Mouse (Mus musculus): ENCODE measurements around the gene Nfu1. TPM values are rescaled to one million over a fixed set of nuclear protein-coding genes. Genes with fewer than 3 reads are reported as not detected.

The Nfu1 gene
- polyA plus RNA-seq, 1 experiment from 2014 or later = 76.6 TPM

GRCm38 (mm10) chr6:87070641-87071040 is 61.6 kb downstream of the Nfu1 start:
- DNase-seq (ENCODE audit: low spot score) (no peak), ATAC-seq (ENCODE audit: low FRiP score, low TSS enrichment) (no peak)
- Histone ChIP-seq H3K27me3 (ENCODE audit: control insufficient read depth, insufficient read depth, low read length) (no peaks in the 10 kb centered on the region), H3K9ac (ENCODE audit: low read length) (no peak overlapping the region), H3K4me2 (replicated peaks; ENCODE audit: low read depth) (no peak overlapping the region), H3K4me1 (replicated peaks; ENCODE audit: control insufficient read depth, insufficient read depth) (no peaks in the 10 kb centered on the region), H3K36me3 (ENCODE audit: control insufficient read depth, insufficient read depth, low read length) (peaks cover 24% of the 10 kb centered on the region), H3K27ac (replicated peaks) (no peak overlapping the region), H3K9me3 (ENCODE audit: control insufficient read depth, low read length) (no peaks in the 10 kb centered on the region), H3K4me3 (ENCODE audit: low read depth, low read length) (no peak overlapping the region)
- WGBS = 88% methylated on average over 4 of the region's 4 CpGs
- TF ChIP-seq EP300 (optimal IDR thresholded peaks at IDR 0.05) (no peak), CTCF (IDR thresholded peaks at IDR 0.05; ENCODE audit: low read depth) (no peak)

- TF ChIP-seq CTCF (IDR thresholded peaks at IDR 0.05; ENCODE audit: low read depth) = no peak
- TF ChIP-seq EP300 (optimal IDR thresholded peaks at IDR 0.05) = no peak
- Histone ChIP-seq H3K9me3 (ENCODE audit: control insufficient read depth, low read length) (no peaks in the 10 kb centered on the region), H3K36me3 (ENCODE audit: control insufficient read depth, insufficient read depth, low read length) (peaks cover 14% of the 10 kb centered on the region; the same call in 1 of the 2 replicates), H3K27ac (replicated peaks) (no peak overlapping the region), H3K4me2 (replicated peaks; ENCODE audit: low read depth) (no peak overlapping the region), H3K9ac (ENCODE audit: low read length) (no peak overlapping the region), H3K4me3 (ENCODE audit: low read depth, low read length) (no peak overlapping the region), H3K4me1 (replicated peaks; ENCODE audit: control insufficient read depth, insufficient read depth) (no peaks in the 10 kb centered on the region), H3K27me3 (ENCODE audit: control insufficient read depth, insufficient read depth, low read length) (no peaks in the 10 kb centered on the region)
- no peak for DNase-seq (ENCODE audit: low spot score)
- ATAC-seq (ENCODE audit: low FRiP score, low TSS enrichment) = no peak
- 52% methylated on average over 4 of the region's 4 CpGs for WGBS
Observed at GRCm38 (mm10) chr6:87072759-87073158, 63.7 kb downstream of the Nfu1 start.

- Histone ChIP-seq H3K4me2 (replicated peaks; ENCODE audit: low read depth) (no peak overlapping the region), H3K9ac (ENCODE audit: low read length) (no peak overlapping the region), H3K27me3 (ENCODE audit: control insufficient read depth, insufficient read depth, low read length) (no peaks in the 10 kb centered on the region), H3K27ac (replicated peaks) (no peak overlapping the region), H3K4me1 (replicated peaks; ENCODE audit: control insufficient read depth, insufficient read depth) (no peaks in the 10 kb centered on the region), H3K9me3 (ENCODE audit: control insufficient read depth, low read length) (no peaks in the 10 kb centered on the region), H3K36me3 (ENCODE audit: control insufficient read depth, insufficient read depth, low read length) (peaks cover 6% of the 10 kb centered on the region), H3K4me3 (ENCODE audit: low read depth, low read length) (no peak overlapping the region)
- DNase-seq (ENCODE audit: low spot score) (no peak), ATAC-seq (ENCODE audit: low FRiP score, low TSS enrichment) (0 out of 2 replicates have a peak, but pooled peaks have one; percentile 40)
- WGBS = 55% methylated on average over 3 of the region's 3 CpGs
- TF ChIP-seq EP300 (optimal IDR thresholded peaks at IDR 0.05) = no peak
- no peak for TF ChIP-seq CTCF (IDR thresholded peaks at IDR 0.05; ENCODE audit: low read depth)
Observed at GRCm38 (mm10) chr6:87075092-87075685, 66.2 kb downstream of the Nfu1 start.

Other genes with a start within 250 kb of the Nfu1 start
- 111 and 114 TPM in 2 replicates for gene Anxa4, start 215.7 kb upstream of the Nfu1 start, polyA plus RNA-seq (2015; fragmentation: Nextera tagmentation; extraction: Ambion mirVana)
- gene Aak1, start 159.7 kb upstream of the Nfu1 start, polyA plus RNA-seq (2015; fragmentation: Nextera tagmentation; extraction: Ambion mirVana) = 5.6 and 5.8 TPM in 2 replicates
- 14.5 and 17.4 TPM in 2 replicates for gene Gfpt1, start 33.6 kb downstream of the Nfu1 start, polyA plus RNA-seq (2015; fragmentation: Nextera tagmentation; extraction: Ambion mirVana)
- gene D6Ertd527e, start 95.5 kb downstream of the Nfu1 start, polyA plus RNA-seq (2015; fragmentation: Nextera tagmentation; extraction: Ambion mirVana) = 0.19 and 0.29 TPM in 2 replicates

All from stomach, postnatal 0 days (tissue).